Mouse (Mus musculus) cerebellum, adult 2 months (tissue): ENCODE data around the gene Gm6020.

Experiments
- CTCF ChIP-seq: fragments of 200-500 bp; IDR thresholded peaks from 2 replicates; pipeline ENCODE4 v1.5.1; 2011; ENCODE audit warnings: low read depth, mild to moderate bottlenecking, control low read depth, low read length, moderate library complexity, borderline replicate concordance; ENCODE audit not compliant: insufficient read depth
- POLR2A ChIP-seq: fragments of 200-500 bp; IDR thresholded peaks from 2 replicates; pipeline ENCODE4 v1.6.1; 2011; ENCODE audit warnings: low read length, control low read depth, borderline replicate concordance; ENCODE audit not compliant: insufficient read depth

DNA sequence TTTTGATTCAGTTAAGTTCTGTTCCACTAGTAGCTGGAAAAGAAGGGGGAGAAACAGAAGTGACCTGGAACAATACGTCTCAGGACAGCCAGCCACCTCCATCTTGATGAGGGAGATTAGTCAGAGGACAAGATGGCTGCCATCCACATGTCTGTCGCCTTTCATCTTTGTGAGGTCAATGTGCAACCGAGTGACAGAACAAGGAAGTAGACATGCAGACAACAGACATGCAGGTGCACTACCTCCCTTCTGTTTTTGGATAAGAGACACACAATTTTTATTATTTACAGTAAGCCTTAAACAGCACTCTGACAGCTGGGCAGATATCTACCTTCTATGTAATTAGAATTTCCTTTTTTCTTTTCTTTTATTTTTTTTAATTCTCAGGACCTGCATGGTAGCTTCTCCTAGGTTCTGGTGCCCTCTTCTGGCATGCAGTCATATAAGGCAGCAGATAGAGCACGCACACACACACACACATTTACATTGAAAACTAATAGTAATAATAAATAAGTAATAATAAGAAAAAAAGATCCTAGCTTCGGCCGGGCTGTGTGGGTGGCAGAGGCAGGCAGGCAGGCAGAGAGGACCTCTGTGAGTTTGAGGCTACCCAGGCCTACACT, 40.1 kb downstream of the Gm6020 start:
- TF ChIP-seq POLR2A (no peak), CTCF (no peak)
